ENCODE assay signal across 11 mouse cellular contexts in the genomic region with DNA sequence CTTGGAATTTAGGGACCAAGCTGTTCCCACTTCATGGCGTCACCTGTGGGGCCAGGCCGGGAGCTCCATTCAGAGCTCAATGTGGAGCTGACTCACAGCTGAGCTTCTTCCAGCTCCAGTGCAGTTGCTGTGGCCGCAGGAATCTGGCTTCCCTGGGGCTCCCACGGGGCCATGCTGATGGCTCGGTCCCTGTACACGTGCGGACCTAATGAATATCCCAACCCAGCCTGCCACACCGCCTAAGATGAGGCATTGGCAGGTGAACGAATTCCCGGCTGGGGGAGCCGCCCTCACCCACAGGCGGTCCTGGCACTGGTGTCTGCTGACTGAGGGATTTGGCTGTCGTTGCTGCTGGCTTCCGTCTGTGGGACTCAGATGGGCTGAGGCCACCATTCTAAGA. TPM values are rescaled to one million over a fixed set of nuclear protein-coding genes. Genes with fewer than 3 reads are reported as not detected.
A peak's percentile ranks its signal among the peaks of the same experiment; 100 is the strongest.
DNase-seq lines count a peak whose midpoint lies in the region; ATAC-seq and TF ChIP-seq lines count a peak whose summit lies in the region.
"Had no signal": no experiment of that assay in that cellular context is flagged by ENCODE, and none has a peak within 500 bp of the region (broad histone marks: within the 10 kb centered on the region; RNA-seq: fewer than 3 reads in every experiment).

No protein-coding gene starts in this region.

- no peak for TF ChIP-seq POLR2A in ES-Bruce4 (IDR thresholded peaks at IDR 0.05; ENCODE audit: insufficient read depth, low read length)

- no peaks in the 10 kb centered on the region for H3K27me3 ChIP-seq in hindbrain, embryonic 10.5 days (ENCODE audit: insufficient read depth, poor library complexity, severe bottlenecking)
- no peaks in the 10 kb centered on the region for H3K27me3 ChIP-seq in hindbrain, embryonic 14.5 days (ENCODE audit: control insufficient read depth, insufficient read depth, low read length)
- H3K27me3 ChIP-seq in ES-Bruce4 (ENCODE audit: control insufficient read depth, insufficient read depth, low read length, poor library complexity, severe bottlenecking), result no peaks in the 10 kb centered on the region
- H3K27me3 ChIP-seq: midbrain, embryonic 15.5 days; Patski had no signal

- 72% methylated on average over 14 of the region's 14 CpGs for WGBS in hindbrain, embryonic 10.5 days
- 43% methylated on average over 14 of the region's 14 CpGs for WGBS in hindbrain, embryonic 14.5 days

- H3K4me1 ChIP-seq in hindbrain, embryonic 10.5 days (replicated peaks), result peaks cover 20% of the 10 kb centered on the region
- no peaks in the 10 kb centered on the region; the same call in 1 of the 2 replicates for H3K4me1 ChIP-seq in hindbrain, embryonic 14.5 days (replicated peaks; ENCODE audit: control insufficient read depth, insufficient read depth, low read length)
- no peaks in the 10 kb centered on the region for H3K4me1 ChIP-seq in ES-Bruce4 (ENCODE audit: control insufficient read depth, insufficient read depth, low read length)
- H3K4me1 ChIP-seq: midbrain, embryonic 15.5 days had no signal

- H3K9ac ChIP-seq in hindbrain, embryonic 14.5 days, result no peak overlapping the region
- 0 out of 2 replicates have a peak overlapping the region, but pooled peaks have one; percentile 7 for H3K9ac ChIP-seq in ES-Bruce4 (ENCODE audit: low read depth, poor library complexity, severe bottlenecking)
- H3K9ac ChIP-seq: liver, embryonic 14.5 days; midbrain, embryonic 15.5 days had no signal

- no peak overlapping the region for H3K4me2 ChIP-seq in hindbrain, embryonic 14.5 days (replicated peaks)
- H3K4me2 ChIP-seq: midbrain, embryonic 15.5 days had no signal

- intact Hi-C loops in heart, postnatal 14 days (cut with DNase I), result no loop called here

- ATAC-seq in hindbrain, embryonic 14.5 days (ENCODE audit: low FRiP score), result no peak
- ATAC-seq: midbrain, embryonic 15.5 days; Patski had no signal

- H3K4me3 ChIP-seq in hindbrain, embryonic 10.5 days, result no peak overlapping the region
- no peak overlapping the region for H3K4me3 ChIP-seq in hindbrain, embryonic 14.5 days (replicated peaks; ENCODE audit: low read length)
- peak overlapping the region; percentile 19 for H3K4me3 ChIP-seq in ES-Bruce4 (ENCODE audit: low read depth, low read length)
- H3K4me3 ChIP-seq: midbrain, embryonic 15.5 days had no signal

- H3K36me3 ChIP-seq in hindbrain, embryonic 10.5 days, result no peaks in the 10 kb centered on the region
- H3K36me3 ChIP-seq in hindbrain, embryonic 14.5 days (replicated peaks; ENCODE audit: control insufficient read depth, insufficient read depth), result no peaks in the 10 kb centered on the region
- H3K36me3 ChIP-seq in ES-Bruce4 (ENCODE audit: control insufficient read depth, insufficient read depth, low read length, poor library complexity, severe bottlenecking), result no peaks in the 10 kb centered on the region
- H3K36me3 ChIP-seq: midbrain, embryonic 15.5 days had no signal

- no peak for TF ChIP-seq CTCF in ES-Bruce4 (IDR thresholded peaks at IDR 0.05; ENCODE audit: low read depth, low read length)

- 0 out of 2 replicates have a peak overlapping the region, but pooled peaks have one; percentile 30 for H3K27ac ChIP-seq in hindbrain, embryonic 10.5 days
- H3K27ac ChIP-seq in hindbrain, embryonic 14.5 days, result no peak overlapping the region
- no peak overlapping the region for H3K27ac ChIP-seq in ES-Bruce4 (ENCODE audit: insufficient read depth, low read length)
- H3K27ac ChIP-seq: liver, embryonic 14.5 days; midbrain, embryonic 15.5 days had no signal

- peaks cover 8% of the 10 kb centered on the region for H3K9me3 ChIP-seq in hindbrain, embryonic 10.5 days
- no peaks in the 10 kb centered on the region for H3K9me3 ChIP-seq in hindbrain, embryonic 14.5 days (ENCODE audit: control insufficient read depth, low read length)
- H3K9me3 ChIP-seq in ES-Bruce4 (replicated peaks; ENCODE audit: control insufficient read depth, insufficient read depth, low read length, poor library complexity, severe bottlenecking), result no peaks in the 10 kb centered on the region
- H3K9me3 ChIP-seq: midbrain, embryonic 15.5 days had no signal

- DNase-seq in hindbrain, embryonic 10.5 days (ENCODE audit: low spot score), result no peak
- no peak for DNase-seq in hindbrain, embryonic 14.5 days (ENCODE audit: low spot score)
- peak; percentile 58 for DNase-seq in cerebellum, adult 9-11 months
- peak; percentile 33 to 46 for DNase-seq in heart, postnatal 14 days
- no peak for DNase-seq in frontal cortex, adult 2 months (ENCODE audit: extremely low spot score in 1 of 2, low spot score in 1 of 2)
- DNase-seq in spleen, adult 18-20 months, result no peak
- no peak for DNase-seq in adrenal gland, adult 2 months

- no peak for TF ChIP-seq EP300 in ES-Bruce4 (IDR thresholded peaks at IDR 0.05; ENCODE audit: insufficient read depth, low read depth, low read length)

RNA-seq across cellular contexts. Expression of gene Iffo2, which starts 29.5 kb away (rescaled TPM):
- polyA plus RNA-seq in hindbrain, embryonic 10.5 days (2016; fragmentation: Nextera tagmentation; extraction: Ambion mirVana), result 3.6 and 4.6 TPM in 2 replicates
- polyA plus RNA-seq in hindbrain, embryonic 14.5 days (2014; fragmentation: Nextera tagmentation; extraction: Ambion mirVana), result 5.6 and 6.0 TPM in 2 replicates
- polyA plus RNA-seq in ES-Bruce4 (2011; ENCODE audit: insufficient read depth, insufficient read length, low read depth, missing spikeins), result 20.5 and 20.7 TPM in 2 replicates
- 1 to 10 TPM; 8.7 to 9.1 TPM for total RNA-seq in heart, postnatal 14 days (2021)
- 10.1 TPM in 2 replicates for polyA plus RNA-seq in frontal cortex, adult 2 months (2012; rRNA removed)
- 10 to 100 TPM; 11.5 to 13.2 TPM for total RNA-seq in adrenal gland, adult 2 months (2021)
- polyA plus RNA-seq in adrenal gland, adult 2 months (2012; rRNA removed), result 6.3 and 6.4 TPM in 2 replicates

Comparison
In these comparisons a context has a peak if more than half of its experiments do, and no peak if none do; other contexts are left out.
1. DNase-seq: peak in cerebellum, adult 9-11 months (single experiment) and heart, postnatal 14 days (2 of 2); none in hindbrain, embryonic 10.5 days (single experiment), hindbrain, embryonic 14.5 days (single experiment), frontal cortex, adult 2 months (0 of 2), spleen, adult 18-20 months (0 of 2) and adrenal gland, adult 2 months (single experiment).